Mouse (Mus musculus) gastrocnemius, postnatal 14 days (tissue): Measurements from ENCODE around the gene Bcl11b. TPM values are rescaled to one million over a fixed set of nuclear protein-coding genes. Genes with fewer than 3 reads are reported as not detected.
A peak's percentile ranks its signal among the peaks of the same experiment; 100 is the strongest.

ENCODE experiments used
- DNase-seq: peaks from one replicate; pipeline ENCODE4 v3.0.0; 2021; ENCODE audit warnings: mixed read lengths
- intact Hi-C: fragments of 180-260 bp; cut with DNase I; formaldehyde crosslinking; loops from one replicate; pipeline ENCODE4 v1.15.1; 2025; ENCODE audit warnings: low total_unique reads
- total RNA-seq, 2 experiments: library from RNA; stranded (reverse); gene quantifications; 2 replicates each; pipeline ENCODE4 v1.2.3; 2021

The Bcl11b gene
- total RNA-seq, 2 experiments from 2014 or later, result 0.06 to 0.11 TPM

GRCm38 (mm10) chr12:107920076-107920475 lies 83.3 kb downstream of the Bcl11b start:
- intact Hi-C loops, result no loop called here
- DNase-seq, result no peak

- DNase-seq, result no peak
- intact Hi-C loops, result no loop called here
Observed at GRCm38 (mm10) chr12:107918779-107919178, 84.6 kb downstream of the Bcl11b start.

- no peak for DNase-seq
- intact Hi-C loops, result no loop called here
Observed at GRCm38 (mm10) chr12:107916008-107916407, 87.4 kb downstream of the Bcl11b start.

- no peak for DNase-seq
- intact Hi-C loops, result no loop called here
Observed at GRCm38 (mm10) chr12:107915396-107915795, 88.0 kb downstream of the Bcl11b start.

GRCm38 (mm10) chr12:107908826-107909225 lies 94.6 kb downstream of the Bcl11b start:
- intact Hi-C loops, result no loop called here
- DNase-seq, result no peak

- intact Hi-C loops, result no loop called here
- no peak for DNase-seq
Observed at GRCm38 (mm10) chr12:107905333-107905732, 98.1 kb downstream of the Bcl11b start.

GRCm38 (mm10) chr12:107904457-107904856 lies 98.9 kb downstream of the Bcl11b start:
- DNase-seq, result no peak
- intact Hi-C loops, result no loop called here

- no peak for DNase-seq
- intact Hi-C loops, result no loop called here
Observed at GRCm38 (mm10) chr12:107903949-107904348, 99.5 kb downstream of the Bcl11b start.

- intact Hi-C loops, result no loop called here
- DNase-seq, result no peak
Observed at GRCm38 (mm10) chr12:107891449-107891848, 112.0 kb downstream of the Bcl11b start.

GRCm38 (mm10) chr12:107890326-107890725 lies 113.1 kb downstream of the Bcl11b start:
- intact Hi-C loops, result no loop called here
- DNase-seq, result no peak

- intact Hi-C loops, result no loop called here
- DNase-seq, result peak; percentile 19
Observed at GRCm38 (mm10) chr12:107889841-107890240, 113.6 kb downstream of the Bcl11b start.

- intact Hi-C loops, result no loop called here
- no peak for DNase-seq
Observed at GRCm38 (mm10) chr12:107888646-107889045, 114.8 kb downstream of the Bcl11b start.

GRCm38 (mm10) chr12:107888049-107888448 lies 115.4 kb downstream of the Bcl11b start:
- intact Hi-C loops, result no loop called here
- DNase-seq, result no peak

GRCm38 (mm10) chr12:107887621-107888020 lies 115.8 kb downstream of the Bcl11b start:
- intact Hi-C loops, result no loop called here
- no peak for DNase-seq

GRCm38 (mm10) chr12:107884330-107885065 lies 118.9 kb downstream of the Bcl11b start:
- intact Hi-C loops, result no loop called here
- no peak for DNase-seq

GRCm38 (mm10) chr12:107881726-107882125 lies 121.7 kb downstream of the Bcl11b start:
- intact Hi-C loops, result no loop called here
- no peak for DNase-seq

GRCm38 (mm10) chr12:107880748-107881147 lies 122.7 kb downstream of the Bcl11b start:
- DNase-seq, result no peak
- intact Hi-C loops, result no loop called here

GRCm38 (mm10) chr12:107879114-107879777 lies 124.2 kb downstream of the Bcl11b start:
- intact Hi-C loops, result no loop called here
- no peak for DNase-seq

- DNase-seq, result no peak
- intact Hi-C loops, result no loop called here
Observed at GRCm38 (mm10) chr12:107876237-107876636, 127.2 kb downstream of the Bcl11b start.

GRCm38 (mm10) chr12:107874467-107875142 lies 128.8 kb downstream of the Bcl11b start:
- intact Hi-C loops, result no loop called here
- no peak for DNase-seq
